Mouse (Mus musculus) E14TG2a.4 (cell line): ENCODE results near the gene Gabbr2.
A peak's percentile ranks its signal among the peaks of the same experiment; 100 is the strongest.

Experiments
- H3K27me3 ChIP-seq: 2 replicates; pipeline ENCODE4 v1.6.1; 2014; ENCODE audit warnings: low read length, control low read depth; ENCODE audit not compliant: insufficient read depth
- H3K36me3 ChIP-seq: 2 replicates; pipeline ENCODE4 v1.6.1; 2014; ENCODE audit warnings: low read length, control low read depth; ENCODE audit not compliant: insufficient read depth
- H3K4me1 ChIP-seq: replicated peaks from 2 replicates; pipeline ENCODE4 v1.6.1; 2014; ENCODE audit warnings: low read depth, low read length, control low read depth
- H3K4me3 ChIP-seq: replicated peaks from 2 replicates; pipeline ENCODE4 v1.5.1; 2014; ENCODE audit warnings: mild to moderate bottlenecking, low read length
- H3K9me3 ChIP-seq: 2 replicates; pipeline ENCODE4 v1.6.1; 2014; ENCODE audit warnings: low read length, control low read depth
- CTCF ChIP-seq: conservative IDR thresholded peaks from 2 replicates; pipeline ENCODE4 v1.5.1; 2014; ENCODE audit warnings: low read length
- NANOG ChIP-seq: IDR thresholded peaks from 2 replicates; pipeline ENCODE4 v1.6.1; 2014; ENCODE audit warnings: borderline replicate concordance, low read length, mixed read lengths
- POU5F1 ChIP-seq: IDR thresholded peaks from 2 replicates; pipeline ENCODE4 v1.6.1; 2014; ENCODE audit warnings: low read length, borderline replicate concordance

The Gabbr2 gene

DNA sequence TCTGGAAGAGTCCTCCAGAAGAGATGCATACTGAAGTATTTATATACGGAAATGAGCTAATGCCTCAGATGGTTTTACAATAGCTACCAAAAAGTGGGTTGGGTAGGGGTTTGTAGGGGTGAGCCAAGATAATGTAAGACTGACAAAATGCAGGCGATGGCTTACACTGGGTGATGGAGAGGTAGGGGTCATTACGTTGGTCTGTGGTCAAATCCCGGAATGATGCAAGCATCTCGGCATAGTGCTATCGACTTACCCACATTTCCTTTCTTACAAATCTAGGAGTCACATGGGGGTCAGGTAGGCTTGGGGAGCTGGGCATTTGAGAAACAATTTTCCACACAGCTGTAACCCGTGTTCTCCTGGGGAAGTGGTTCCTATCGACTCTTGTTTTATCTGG, 242.7 kb downstream of the Gabbr2 start:
- no peaks in the 10 kb centered on the region for H3K36me3 ChIP-seq
- no peaks in the 10 kb centered on the region for H3K9me3 ChIP-seq
- H3K4me1 ChIP-seq, result peaks cover 14% of the 10 kb centered on the region
- no peak overlapping the region for H3K4me3 ChIP-seq
- TF ChIP-seq NANOG (no peak), POU5F1 (no peak), CTCF (no peak)
- H3K27me3 ChIP-seq, result peaks cover 12% of the 10 kb centered on the region

DNA sequence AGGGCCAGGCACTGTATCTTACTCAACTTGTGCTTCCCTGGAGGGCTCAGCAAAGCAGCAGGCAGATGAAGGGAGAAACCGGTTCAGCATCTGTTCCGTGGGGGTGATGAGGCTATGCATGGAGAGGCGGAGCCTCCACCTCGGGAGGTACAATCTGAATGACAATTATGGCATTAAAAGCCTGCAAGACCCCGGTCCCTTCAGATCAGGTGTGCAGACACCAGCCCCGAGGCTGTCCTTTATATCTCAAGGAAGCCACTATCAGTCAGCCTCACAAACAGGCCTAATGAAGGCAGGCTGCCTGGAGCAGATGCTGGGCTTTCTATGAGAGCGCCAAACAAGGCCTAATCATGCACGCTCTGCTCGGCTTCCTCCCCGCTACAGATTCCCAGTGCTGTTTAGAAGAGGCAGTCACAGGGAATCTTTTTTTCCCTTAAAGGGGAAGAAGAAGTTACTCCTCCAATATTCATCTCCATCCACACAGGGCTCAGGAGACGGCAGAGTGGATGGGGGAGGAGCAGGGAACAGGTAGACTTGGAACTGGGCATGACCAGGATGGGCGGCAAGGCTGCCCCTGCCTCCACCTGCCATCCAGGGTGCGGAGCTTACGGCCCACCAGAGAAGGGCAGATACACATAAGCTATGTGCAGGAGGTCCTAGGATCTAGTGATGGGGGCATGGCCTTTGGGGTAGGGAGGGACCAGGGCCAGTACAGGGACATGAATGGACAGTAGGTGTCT, 244.5 kb downstream of the Gabbr2 start:
- Histone ChIP-seq H3K4me1 (peaks cover 14% of the 10 kb centered on the region), H3K9me3 (no peaks in the 10 kb centered on the region), H3K4me3 (peak overlapping the region; percentile 17; the same call in 1 of the 2 replicates), H3K27me3 (peaks cover 7% of the 10 kb centered on the region; the same call in 1 of the 2 replicates), H3K36me3 (no peaks in the 10 kb centered on the region)
- TF ChIP-seq POU5F1 (no peak), NANOG (no peak), CTCF (no peak)

DNA sequence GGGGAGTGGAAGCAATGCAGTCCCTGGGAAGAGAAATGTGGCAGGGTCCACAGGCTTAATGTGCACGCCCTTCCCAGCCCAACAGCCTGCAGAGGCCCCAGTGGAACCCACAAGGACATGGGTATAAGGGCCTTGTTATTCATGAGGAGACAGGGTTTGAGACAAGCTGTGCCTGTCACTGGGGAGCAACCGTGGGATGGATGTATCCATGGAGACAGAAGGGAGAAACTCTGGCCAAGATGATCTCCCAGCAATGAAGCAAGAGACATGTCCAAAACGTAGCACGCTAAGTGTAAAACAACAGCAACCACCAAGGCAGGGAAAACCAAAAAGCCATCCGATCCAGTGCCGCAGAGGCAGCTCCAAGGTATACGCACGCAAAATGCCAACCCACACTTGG, 246.1 kb downstream of the Gabbr2 start:
- Histone ChIP-seq H3K9me3 (no peaks in the 10 kb centered on the region), H3K4me1 (peaks cover 14% of the 10 kb centered on the region), H3K4me3 (no peak overlapping the region), H3K27me3 (peaks cover 14% of the 10 kb centered on the region), H3K36me3 (no peaks in the 10 kb centered on the region)
- TF ChIP-seq POU5F1 (no peak), CTCF (no peak), NANOG (no peak)

DNA sequence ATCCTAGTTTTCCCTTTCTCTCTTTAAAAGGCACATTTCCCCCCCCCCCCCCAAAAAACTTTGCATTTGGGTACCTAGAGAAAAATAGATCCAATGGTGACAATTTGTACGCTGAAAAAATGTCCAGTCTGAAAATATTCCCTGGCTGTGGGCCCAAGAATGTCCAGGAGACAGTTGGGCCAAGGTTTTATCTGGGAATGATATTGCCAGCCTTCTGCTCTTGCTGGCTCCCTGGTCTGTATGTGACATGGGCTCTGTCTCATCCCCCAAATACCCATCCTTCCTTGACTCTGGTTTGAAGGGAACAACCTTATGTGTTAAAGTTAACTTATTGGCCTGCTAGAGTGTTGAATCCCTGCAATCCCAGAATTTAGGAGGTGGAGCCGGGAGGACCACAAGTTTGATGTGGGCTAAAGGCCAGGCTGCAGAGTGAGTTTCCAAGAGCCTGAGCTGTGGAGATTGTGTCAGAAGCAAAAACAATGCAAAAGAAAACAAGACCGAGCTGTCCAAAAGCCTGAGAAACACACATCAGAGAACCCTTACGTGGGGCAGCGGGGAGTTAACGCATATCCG, 247.0 kb downstream of the Gabbr2 start:
- peaks cover 14% of the 10 kb centered on the region for H3K4me1 ChIP-seq
- TF ChIP-seq CTCF (no peak), NANOG (no peak), POU5F1 (no peak)
- H3K36me3 ChIP-seq, result no peaks in the 10 kb centered on the region
- H3K27me3 ChIP-seq, result peaks cover 20% of the 10 kb centered on the region
- H3K4me3 ChIP-seq, result no peak overlapping the region
- no peaks in the 10 kb centered on the region for H3K9me3 ChIP-seq

DNA sequence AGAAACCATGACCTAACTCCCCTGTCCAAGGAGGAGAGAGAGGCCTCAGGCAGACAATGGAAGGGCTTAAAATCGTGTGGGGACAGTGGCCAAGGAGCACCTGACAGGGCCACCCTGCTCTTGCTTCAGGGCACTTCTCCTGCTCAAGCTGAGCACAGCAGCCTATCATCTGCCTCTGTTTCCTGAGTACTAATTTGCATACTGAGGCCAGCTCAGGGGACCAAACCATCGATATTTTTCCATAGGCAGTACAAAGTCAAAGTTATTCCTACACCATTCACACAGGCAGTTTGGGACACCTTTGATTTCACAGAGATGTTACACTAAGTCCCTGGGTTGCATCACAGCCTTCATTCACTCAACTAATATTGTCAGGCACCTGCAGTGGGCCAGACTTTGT, 249.1 kb downstream of the Gabbr2 start:
- peaks cover 14% of the 10 kb centered on the region for H3K4me1 ChIP-seq
- no peak for TF ChIP-seq NANOG
- no peak for TF ChIP-seq CTCF
- no peak for TF ChIP-seq POU5F1
- H3K9me3 ChIP-seq, result no peaks in the 10 kb centered on the region
- H3K4me3 ChIP-seq, result no peak overlapping the region
- H3K27me3 ChIP-seq, result peaks cover 15% of the 10 kb centered on the region
- no peaks in the 10 kb centered on the region for H3K36me3 ChIP-seq

DNA sequence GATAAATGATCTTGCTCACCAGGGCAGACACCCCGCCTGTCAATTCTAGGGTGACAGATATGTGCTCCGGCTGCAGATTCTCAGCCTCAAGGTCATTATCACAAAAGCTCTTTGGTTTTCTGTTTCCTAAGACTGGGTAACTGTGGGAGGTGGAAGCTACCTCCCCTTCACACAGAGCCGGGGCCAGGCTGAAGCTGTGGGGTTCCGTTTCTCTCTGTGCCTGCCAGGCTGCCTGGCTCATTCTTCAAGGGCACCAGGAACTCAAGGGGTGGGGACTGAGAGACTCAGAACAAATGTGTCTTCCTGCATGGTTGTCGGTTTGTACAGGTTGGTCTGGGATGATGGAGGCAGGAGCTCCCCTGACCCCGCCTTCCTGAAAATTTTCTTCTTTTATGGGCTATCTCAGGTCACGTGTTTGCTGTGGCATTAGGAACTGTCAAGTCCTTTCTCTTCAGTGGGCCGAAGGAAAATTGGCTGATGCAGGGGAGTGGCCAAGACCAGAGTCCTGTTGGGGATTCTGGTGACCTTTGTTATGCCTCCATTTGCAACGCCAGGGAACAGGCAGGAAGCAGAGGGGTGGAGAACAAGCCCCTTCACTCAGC, 254.7 kb downstream of the Gabbr2 start:
- Histone ChIP-seq H3K4me3 (no peak overlapping the region), H3K27me3 (peaks cover 13% of the 10 kb centered on the region), H3K9me3 (no peaks in the 10 kb centered on the region), H3K36me3 (no peaks in the 10 kb centered on the region), H3K4me1 (peaks cover 17% of the 10 kb centered on the region)
- TF ChIP-seq POU5F1 (no peak), CTCF (no peak), NANOG (no peak)

DNA sequence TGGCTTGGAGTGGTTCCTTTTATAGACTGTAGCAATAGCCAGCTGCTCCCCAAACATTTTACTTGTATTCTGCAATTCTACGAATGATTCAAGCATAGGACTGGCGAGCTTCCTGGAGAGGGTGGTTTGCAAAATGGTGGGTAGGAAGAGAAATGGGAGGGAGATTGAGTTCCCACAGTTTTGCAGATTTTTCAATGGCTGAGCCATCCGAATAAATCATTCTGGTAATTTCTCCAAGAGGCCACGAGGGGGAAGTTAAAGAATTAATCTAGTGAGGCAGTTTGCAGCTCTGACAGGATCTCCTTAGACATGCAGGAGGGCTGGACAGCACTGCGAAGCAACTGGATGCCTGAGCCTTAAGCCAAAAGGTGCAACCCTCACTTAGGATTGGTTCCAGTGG, 256.8 kb downstream of the Gabbr2 start:
- H3K4me3 ChIP-seq, result no peak overlapping the region
- peaks cover 17% of the 10 kb centered on the region for H3K4me1 ChIP-seq
- no peaks in the 10 kb centered on the region for H3K9me3 ChIP-seq
- no peaks in the 10 kb centered on the region for H3K36me3 ChIP-seq
- peaks cover 3% of the 10 kb centered on the region; the same call in 1 of the 2 replicates for H3K27me3 ChIP-seq
- no peak for TF ChIP-seq POU5F1
- no peak for TF ChIP-seq CTCF
- TF ChIP-seq NANOG, result no peak

DNA sequence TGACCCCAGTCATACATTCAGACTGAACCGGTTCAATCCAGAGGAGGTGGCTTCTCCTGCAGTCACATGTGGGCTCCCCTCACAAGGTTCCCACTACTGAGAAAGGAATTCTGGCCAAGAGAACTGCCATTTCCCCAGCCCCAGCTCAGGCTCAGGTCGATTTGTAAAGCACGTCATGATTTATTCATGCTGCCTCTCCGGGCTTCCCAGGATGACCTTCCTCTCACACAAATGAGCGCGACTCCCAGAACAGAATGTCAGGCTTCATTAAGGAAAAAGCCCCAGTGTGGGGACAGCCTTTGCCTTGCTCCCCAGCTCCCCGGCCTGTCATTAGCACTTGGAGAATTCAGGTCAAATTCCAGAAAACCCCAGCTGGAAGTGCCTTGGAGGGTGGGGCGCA, 260.1 kb downstream of the Gabbr2 start:
- Histone ChIP-seq H3K36me3 (no peaks in the 10 kb centered on the region), H3K9me3 (no peaks in the 10 kb centered on the region), H3K4me3 (no peak overlapping the region), H3K4me1 (peaks cover 5% of the 10 kb centered on the region), H3K27me3 (peaks cover 3% of the 10 kb centered on the region; the same call in 1 of the 2 replicates)
- TF ChIP-seq POU5F1 (no peak), NANOG (no peak), CTCF (no peak)
